Mouse (Mus musculus) thymus, adult 2 months (tissue): ENCODE results near the gene Nup85. TPM values are rescaled to one million over a fixed set of nuclear protein-coding genes. Genes with fewer than 3 reads are reported as not detected.
"Not testable (repeated sequence)": the region's sequence is repeated elsewhere in the genome, so short reads cannot be mapped to it uniquely, and the experiment has no call there.

Experiments
- DNase-seq: peaks from one replicate; pipeline ENCODE4 v3.0.0; 2021
- H3K27ac ChIP-seq: fragments of 200-500 bp; 2 replicates; pipeline ENCODE4 v1.5.1; 2012; ENCODE audit warnings: low read length, control low read depth; ENCODE audit not compliant: control insufficient read depth, insufficient read depth
- H3K27me3 ChIP-seq: fragments of 200-500 bp; 2 replicates; pipeline ENCODE4 v1.6.1; 2012; ENCODE audit warnings: mild to moderate bottlenecking, low read length, moderate library complexity, mixed read lengths; ENCODE audit not compliant: control insufficient read depth, insufficient read depth
- H3K36me3 ChIP-seq: fragments of 200-500 bp; 2 replicates; pipeline ENCODE4 v1.6.1; 2012; ENCODE audit warnings: mild to moderate bottlenecking, low read length, moderate library complexity; ENCODE audit not compliant: control insufficient read depth, insufficient read depth
- H3K4me1 ChIP-seq: fragments of 200-500 bp; replicated peaks from 2 replicates; pipeline ENCODE4 v1.6.1; 2012; ENCODE audit warnings: low read length; ENCODE audit not compliant: control insufficient read depth, insufficient read depth
- H3K4me3 ChIP-seq: fragments of 200-500 bp; 2 replicates; pipeline ENCODE4 v1.5.1; 2012; ENCODE audit warnings: mild to moderate bottlenecking, low read length, control low read depth, moderate library complexity; ENCODE audit not compliant: control insufficient read depth, insufficient read depth
- CTCF ChIP-seq: fragments of 200-500 bp; IDR thresholded peaks from 2 replicates; pipeline ENCODE4 v1.5.1; 2012; ENCODE audit warnings: mild to moderate bottlenecking, control low read depth, low read length, moderate library complexity, borderline replicate concordance; ENCODE audit not compliant: control insufficient read depth, poor library complexity, insufficient read depth; ENCODE audit errors: extremely low read depth
- POLR2A ChIP-seq: fragments of 200-500 bp; IDR thresholded peaks from 2 replicates; pipeline ENCODE4 v1.6.1; 2012; ENCODE audit warnings: mild to moderate bottlenecking, low read length, control low read depth, moderate library complexity; ENCODE audit not compliant: control insufficient read depth, poor library complexity, insufficient read depth; ENCODE audit errors: extremely low read depth
- WGBS: fragments of 180-500 bp; shearing (Covaris S2); methylation state at CpG from one replicate; pipeline ENCODE4 v1.1.7; 2018; 5-methylcytosine and 5-hydroxymethylcytosine counted together
- polyA plus RNA-seq: library from polyadenylated mRNA; depleted of rRNA; stranded (reverse); fragments of >200 nt; gene quantifications from 2 replicates; pipeline ENCODE4 v1.2.3, GENCODE M21; 2012

Gene Nup85
- polyA plus RNA-seq, 1 experiment, result 136 TPM

GRCm38 (mm10) chr11:115521080-115521479 lies 43.2 kb upstream of the Nup85 start:
- WGBS, result 87% methylated on average over 4 of the region's 4 CpGs
- no peak overlapping the region for H3K27ac ChIP-seq
- no peak for TF ChIP-seq POLR2A
- no peak for TF ChIP-seq CTCF
- DNase-seq, result no peak
- H3K27me3 ChIP-seq, result no peaks in the 10 kb centered on the region
- H3K4me1 ChIP-seq, result no peaks in the 10 kb centered on the region
- peaks cover 36% of the 10 kb centered on the region for H3K36me3 ChIP-seq
- no peak overlapping the region for H3K4me3 ChIP-seq

- H3K4me3 ChIP-seq, result no peak overlapping the region
- no peaks in the 10 kb centered on the region for H3K27me3 ChIP-seq
- 98% methylated on average over 2 of the region's 2 CpGs for WGBS
- peaks cover 48% of the 10 kb centered on the region for H3K36me3 ChIP-seq
- no peak for DNase-seq
- H3K4me1 ChIP-seq, result no peaks in the 10 kb centered on the region
- H3K27ac ChIP-seq, result no peak overlapping the region
- TF ChIP-seq CTCF, result no peak
- no peak for TF ChIP-seq POLR2A
Observed at GRCm38 (mm10) chr11:115522238-115522637, 42.0 kb upstream of the Nup85 start.

GRCm38 (mm10) chr11:115522703-115523102 lies 41.5 kb upstream of the Nup85 start:
- DNase-seq, result no peak
- 90% methylated on average over 2 of the region's 2 CpGs for WGBS
- TF ChIP-seq POLR2A, result no peak
- no peak for TF ChIP-seq CTCF
- no peak overlapping the region for H3K27ac ChIP-seq
- H3K4me3 ChIP-seq, result no peak overlapping the region
- peaks cover 52% of the 10 kb centered on the region for H3K36me3 ChIP-seq
- no peaks in the 10 kb centered on the region for H3K4me1 ChIP-seq
- H3K27me3 ChIP-seq, result no peaks in the 10 kb centered on the region

- peaks cover 80% of the 10 kb centered on the region for H3K36me3 ChIP-seq
- not testable (repeated sequence) for H3K4me1 ChIP-seq, H3K27me3 ChIP-seq, H3K27ac ChIP-seq, H3K4me3 ChIP-seq, DNase-seq
- WGBS, result 96% methylated on average over 3 of the region's 3 CpGs
Observed at GRCm38 (mm10) chr11:115526446-115526845, 37.8 kb upstream of the Nup85 start.

GRCm38 (mm10) chr11:115534759-115535371 lies 29.4 kb upstream of the Nup85 start:
- Histone ChIP-seq H3K27ac (peak overlapping the region; percentile 81), H3K36me3 (peaks cover 36% of the 10 kb centered on the region), H3K4me1 (peaks cover 7% of the 10 kb centered on the region), H3K27me3 (no peaks in the 10 kb centered on the region), H3K4me3 (peak overlapping the region; percentile 99)
- WGBS, result under 1% methylated on average over 11 of the region's 11 CpGs
- no peak for DNase-seq
- no peak for TF ChIP-seq POLR2A
- no peak for TF ChIP-seq CTCF

- Histone ChIP-seq H3K36me3 (peaks cover 30% of the 10 kb centered on the region), H3K27me3 (no peaks in the 10 kb centered on the region), H3K27ac (peak overlapping the region; percentile 81), H3K4me3 (peak overlapping the region; percentile 99), H3K4me1 (peaks cover 7% of the 10 kb centered on the region)
- peak; percentile 67 for DNase-seq
- TF ChIP-seq CTCF (no peak), POLR2A (no peak)
- WGBS, result under 1% methylated on average over 81 of the region's 84 CpGs
Observed at GRCm38 (mm10) chr11:115535401-115536037, 28.7 kb upstream of the Nup85 start.
